Mouse (Mus musculus) ES-E14 (cell line): ENCODE results near the gene Spop.

Experiments used
- CHD2 ChIP-seq: IDR thresholded peaks from 2 replicates; pipeline ENCODE4 v1.6.1; 2014; ENCODE audit warnings: mild to moderate bottlenecking, low read depth, low read length, inconsistent platforms
- HCFC1 ChIP-seq: IDR thresholded peaks from 2 replicates; pipeline ENCODE4 v1.6.1; 2012; ENCODE audit warnings: low read length, inconsistent platforms, borderline replicate concordance; ENCODE audit not compliant: insufficient read depth
- MAFK ChIP-seq: IDR thresholded peaks from 2 replicates; pipeline ENCODE4 v1.6.1; 2014; ENCODE audit warnings: mild to moderate bottlenecking, low read depth, low read length, inconsistent platforms; ENCODE audit not compliant: insufficient read depth
- ZC3H11A ChIP-seq: IDR thresholded peaks from 2 replicates; pipeline ENCODE4 v1.6.1; 2012; ENCODE audit warnings: low read depth, mild to moderate bottlenecking, inconsistent platforms, low read length, borderline replicate concordance
- ZNF384 ChIP-seq: IDR thresholded peaks from 2 replicates; pipeline ENCODE4 v1.6.1; 2012; ENCODE audit warnings: low read depth, low read length, inconsistent platforms

GRCm38 (mm10) chr11:95392223-95392667 is 21.6 kb upstream of the Spop start:
- TF ChIP-seq HCFC1 (no peak), ZC3H11A (no peak), MAFK (no peak), ZNF384 (no peak), CHD2 (no peak)
